Mouse (Mus musculus) liver, adult 2 months (tissue): ENCODE measurements around the gene Mark1. TPM values are rescaled to one million over a fixed set of nuclear protein-coding genes. Genes with fewer than 3 reads are reported as not detected.

Experiments
- DNase-seq: peaks from one replicate; pipeline ENCODE4 v3.0.0-alpha.2; 2011; ENCODE audit warnings: low read depth, low spot score; ENCODE audit errors: extremely low read depth
- H3K27ac ChIP-seq: fragments of 200-500 bp; replicated peaks from 2 replicates; pipeline ENCODE4 v1.5.1; 2012; ENCODE audit warnings: low read depth, mild to moderate bottlenecking, control low read depth, inconsistent platforms, low read length; ENCODE audit not compliant: insufficient read depth
- H3K27me3 ChIP-seq: fragments of 200-500 bp; 2 replicates; pipeline ENCODE4 v1.6.1; 2012; ENCODE audit warnings: mild to moderate bottlenecking, moderate library complexity, low read length, inconsistent platforms; ENCODE audit not compliant: control insufficient read depth, insufficient read depth
- H3K36me3 ChIP-seq: fragments of 200-500 bp; 2 replicates; pipeline ENCODE4 v1.6.1; 2012; ENCODE audit warnings: low read length, inconsistent platforms; ENCODE audit not compliant: control insufficient read depth, insufficient read depth
- H3K4me1 ChIP-seq: fragments of 200-500 bp; 2 replicates; pipeline ENCODE4 v1.6.1; 2011; ENCODE audit warnings: low read length; ENCODE audit not compliant: control insufficient read depth, insufficient read depth
- H3K4me3 ChIP-seq: fragments of 200-500 bp; 2 replicates; pipeline ENCODE4 v1.5.1; 2011; ENCODE audit warnings: low read depth, mild to moderate bottlenecking, control low read depth, low read length, moderate library complexity; ENCODE audit not compliant: insufficient read depth
- H3K79me2 ChIP-seq: fragments of 200-500 bp; 2 replicates; pipeline ENCODE4 v1.6.1; 2012; ENCODE audit warnings: inconsistent platforms, mild to moderate bottlenecking, low read length, moderate library complexity; ENCODE audit not compliant: control insufficient read depth, insufficient read depth
- H3K9ac ChIP-seq: fragments of 200-500 bp; 2 replicates; pipeline ENCODE4 v1.6.1; 2012; ENCODE audit warnings: low read depth, mild to moderate bottlenecking, control low read depth, inconsistent platforms, low read length
- CTCF ChIP-seq: fragments of 200-500 bp; IDR thresholded peaks from 2 replicates; pipeline ENCODE4 v1.5.1; 2011; ENCODE audit warnings: low read depth, low read length, control low read depth
- POLR2A ChIP-seq: fragments of 200-500 bp; IDR thresholded peaks from 2 replicates; pipeline ENCODE4 v1.6.1; 2011; ENCODE audit warnings: low read length, control low read depth; ENCODE audit not compliant: insufficient read depth; ENCODE audit errors: extremely low read depth
- WGBS: fragments of 180-500 bp; shearing (Covaris S2); methylation state at CpG from one replicate; pipeline ENCODE4 v1.1.7; 2018; 5-methylcytosine and 5-hydroxymethylcytosine counted together
- polyA plus RNA-seq: library from polyadenylated mRNA; depleted of rRNA; stranded (reverse); fragments of >200 nt; gene quantifications from 2 replicates; pipeline ENCODE4 v1.2.3, GENCODE M21; 2012
- total RNA-seq: library from RNA; depleted of rRNA; stranded (reverse); fragments of >200 nt; gene quantifications from 2 replicates; pipeline ENCODE4 v1.2.3, GENCODE M21; 2014

Mark1 gene
- total and polyA plus RNA-seq, 2 experiments = 0.46 to 0.64 TPM

- Histone ChIP-seq H3K27me3 (no peaks in the 10 kb centered on the region), H3K27ac (no peak overlapping the region), H3K4me3 (no peak overlapping the region), H3K4me1 (no peaks in the 10 kb centered on the region), H3K36me3 (no peaks in the 10 kb centered on the region), H3K79me2 (no peaks in the 10 kb centered on the region), H3K9ac (no peak overlapping the region)
- no peak for TF ChIP-seq POLR2A
- no peak for TF ChIP-seq CTCF
- DNase-seq = no peak
- WGBS = 70% methylated on average over 3 of the region's 3 CpGs
These were observed 15.6 kb downstream of the Mark1 start for GRCm38 (mm10) chr1:184983751-184984150.

- no peak overlapping the region for H3K4me3 ChIP-seq
- WGBS = 62% methylated on average over 8 of the region's 8 CpGs
- no peak for TF ChIP-seq CTCF
- TF ChIP-seq POLR2A = no peak
- no peaks in the 10 kb centered on the region for H3K79me2 ChIP-seq
- no peaks in the 10 kb centered on the region for H3K27me3 ChIP-seq
- H3K4me1 ChIP-seq = no peaks in the 10 kb centered on the region
- no peak overlapping the region for H3K9ac ChIP-seq
- no peak overlapping the region for H3K27ac ChIP-seq
- no peaks in the 10 kb centered on the region for H3K36me3 ChIP-seq
- no peak for DNase-seq
These were observed 27.1 kb downstream of the Mark1 start for GRCm38 (mm10) chr1:184972214-184972776.

GRCm38 (mm10) chr1:184969374-184969773, 30.0 kb downstream of the Mark1 start:
- H3K27ac ChIP-seq = no peak overlapping the region
- 89% methylated on average over 4 of the region's 4 CpGs for WGBS
- no peak overlapping the region for H3K4me3 ChIP-seq
- no peaks in the 10 kb centered on the region for H3K4me1 ChIP-seq
- no peak for DNase-seq
- no peaks in the 10 kb centered on the region for H3K79me2 ChIP-seq
- H3K9ac ChIP-seq = no peak overlapping the region
- TF ChIP-seq POLR2A (no peak), CTCF (no peak)
- no peaks in the 10 kb centered on the region for H3K36me3 ChIP-seq
- H3K27me3 ChIP-seq = no peaks in the 10 kb centered on the region

GRCm38 (mm10) chr1:184965682-184966360, 33.5 kb downstream of the Mark1 start:
- Histone ChIP-seq H3K79me2 (no peaks in the 10 kb centered on the region), H3K4me1 (no peaks in the 10 kb centered on the region), H3K4me3 (no peak overlapping the region), H3K27ac (no peak overlapping the region), H3K27me3 (no peaks in the 10 kb centered on the region), H3K36me3 (no peaks in the 10 kb centered on the region), H3K9ac (no peak overlapping the region)
- TF ChIP-seq CTCF = peak; percentile 61
- TF ChIP-seq POLR2A = no peak
- peak; percentile 16 for DNase-seq
- WGBS = 50% methylated on average over 12 of the region's 12 CpGs

GRCm38 (mm10) chr1:184963121-184963693, 36.2 kb downstream of the Mark1 start:
- Histone ChIP-seq H3K27me3 (no peaks in the 10 kb centered on the region), H3K79me2 (no peaks in the 10 kb centered on the region), H3K9ac (no peak overlapping the region), H3K36me3 (no peaks in the 10 kb centered on the region), H3K4me3 (no peak overlapping the region), H3K27ac (no peak overlapping the region), H3K4me1 (no peaks in the 10 kb centered on the region)
- TF ChIP-seq POLR2A = no peak
- TF ChIP-seq CTCF = no peak
- no peak for DNase-seq
- 64% methylated on average over 12 of the region's 12 CpGs for WGBS

- Histone ChIP-seq H3K9ac (no peak overlapping the region), H3K27me3 (no peaks in the 10 kb centered on the region), H3K27ac (no peak overlapping the region), H3K4me3 (no peak overlapping the region), H3K36me3 (no peaks in the 10 kb centered on the region), H3K4me1 (no peaks in the 10 kb centered on the region), H3K79me2 (no peaks in the 10 kb centered on the region)
- DNase-seq = no peak
- TF ChIP-seq CTCF = no peak
- no peak for TF ChIP-seq POLR2A
- 79% methylated on average over 5 of the region's 5 CpGs for WGBS
These were observed 37.5 kb downstream of the Mark1 start for GRCm38 (mm10) chr1:184961853-184962252.
